Mouse (Mus musculus) limb, embryonic 14.5 days (tissue): ENCODE data around the gene Nacc2. TPM values are rescaled to one million over a fixed set of nuclear protein-coding genes. Genes with fewer than 3 reads are reported as not detected.
A peak's percentile ranks its signal among the peaks of the same experiment; 100 is the strongest.

ENCODE experiments used
- ATAC-seq: fragments of 200-750 bp; cut with Nextera tagmentation; 2 replicates; pipeline ENCODE4 v1.8.0; 2017; ENCODE audit warnings: low read depth, moderate number of reproducible peaks, moderate TSS enrichment; ENCODE audit not compliant: low FRiP score
- DNase-seq: peaks from one replicate; pipeline ENCODE4 v3.0.0-alpha.2; 2015; ENCODE audit warnings: low spot score
- H3K27ac ChIP-seq: fragments of 300-500 bp; sonication (generic); replicated peaks from 2 replicates; pipeline ENCODE4 v1.5.1; 2014; ENCODE audit warnings: low read depth, mild to moderate bottlenecking, low read length, moderate library complexity, mixed read lengths
- H3K27me3 ChIP-seq: fragments of 300-500 bp; sonication (generic); 2 replicates; pipeline ENCODE4 v1.6.1; 2014; ENCODE audit warnings: low read length, mixed read lengths; ENCODE audit not compliant: control insufficient read depth, insufficient read depth
- H3K36me3 ChIP-seq: fragments of 300-500 bp; sonication (generic); 2 replicates; pipeline ENCODE4 v1.6.1; 2014; ENCODE audit warnings: mild to moderate bottlenecking, low read length, moderate library complexity, mixed read lengths; ENCODE audit not compliant: control insufficient read depth, insufficient read depth
- H3K4me1 ChIP-seq: fragments of 300-500 bp; sonication (generic); 2 replicates; pipeline ENCODE4 v1.6.1; 2014; ENCODE audit warnings: antibody characterized with exemption, low read length, mixed read lengths; ENCODE audit not compliant: control insufficient read depth, insufficient read depth
- H3K4me2 ChIP-seq: fragments of 300-500 bp; sonication (generic); replicated peaks from 2 replicates; pipeline ENCODE4 v1.6.1; 2014; ENCODE audit warnings: low read depth, mild to moderate bottlenecking, low read length, moderate library complexity; ENCODE audit not compliant: severe bottlenecking
- H3K4me3 ChIP-seq: fragments of 300-500 bp; sonication (generic); replicated peaks from 2 replicates; pipeline ENCODE4 v1.5.1; 2014; ENCODE audit warnings: low read length
- H3K9ac ChIP-seq: fragments of 300-500 bp; sonication (generic); 2 replicates; pipeline ENCODE4 v1.6.1; 2014; ENCODE audit warnings: mild to moderate bottlenecking, low read depth, low read length, moderate library complexity; ENCODE audit not compliant: severe bottlenecking
- H3K9me3 ChIP-seq: fragments of 300-500 bp; sonication (generic); 2 replicates; pipeline ENCODE4 v1.6.1; 2016; ENCODE audit warnings: low read length; ENCODE audit not compliant: control insufficient read depth
- POLR2A ChIP-seq: fragments of 200-500 bp; IDR thresholded peaks from 2 replicates; pipeline ENCODE4 v1.8.0; 2012; ENCODE audit warnings: inconsistent platforms, mild to moderate bottlenecking, moderate library complexity, borderline replicate concordance; ENCODE audit not compliant: insufficient read depth, insufficient read length; ENCODE audit errors: extremely low read depth
- WGBS: fragments of 180-500 bp; shearing (Covaris S2); extraction: QIAGEN DNeasy Blood & Tissue Kit; methylation state at CpG from one replicate; pipeline ENCODE4 v1.1.7; 2014; 5-methylcytosine and 5-hydroxymethylcytosine counted together
- polyA plus RNA-seq, 2 experiments: library from polyadenylated mRNA; depleted of rRNA in 1 of 2; stranded (reverse) in 1 of 2; unstranded in 1 of 2; fragments of >200 nt; fragmentation: Nextera tagmentation in 1 of 2; extraction: Ambion mirVana in 1 of 2; gene quantifications; 2 replicates each; pipeline versions ENCODE4 v1.2.1 to v1.2.3; 2012 to 2014

The Nacc2 gene
- polyA plus RNA-seq, 2 experiments, result 5.0 to 6.4 TPM

DNA sequence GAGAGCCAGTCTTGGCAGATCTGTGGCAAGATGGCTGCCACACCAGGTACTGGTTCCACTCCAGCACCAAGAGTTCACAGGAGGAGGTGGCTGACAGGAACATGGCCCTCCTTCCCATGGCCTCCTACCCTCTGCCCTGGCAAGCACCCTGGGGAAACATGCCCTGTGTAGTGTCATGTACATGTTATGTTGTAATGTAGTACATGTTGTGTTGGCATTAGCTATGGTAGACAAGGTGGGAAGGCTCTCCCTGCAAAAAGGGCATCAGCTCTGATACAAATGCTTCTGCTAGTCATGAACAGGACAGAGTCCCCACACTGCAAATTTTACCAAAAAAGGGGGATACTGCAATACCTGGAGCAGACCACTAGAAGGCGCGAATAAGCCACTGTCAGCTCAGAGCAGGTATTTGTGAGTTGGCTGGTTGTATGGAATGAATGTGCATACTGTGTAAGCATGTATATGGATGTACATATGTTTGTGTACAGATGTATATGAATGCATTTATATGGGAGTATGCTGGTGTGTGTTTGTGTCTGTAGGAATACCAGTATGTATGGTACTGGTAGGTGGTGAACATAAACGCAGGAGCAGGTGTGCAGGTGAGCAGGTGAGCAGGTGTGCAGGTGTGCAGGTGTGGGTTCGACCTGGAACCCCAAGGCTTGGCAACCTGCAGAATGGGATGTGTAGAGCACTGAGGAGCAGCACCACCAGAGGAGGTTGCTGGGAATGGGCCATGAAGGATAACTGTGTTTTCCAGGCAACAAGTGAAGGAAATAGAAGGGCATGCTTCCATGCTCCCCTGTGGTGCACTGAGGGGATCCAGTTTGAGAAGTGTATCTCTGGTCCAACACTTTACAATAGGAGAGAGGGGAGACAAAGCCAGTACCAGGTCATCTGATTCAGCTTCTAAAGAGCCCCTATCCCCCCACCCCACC is 98.6 kb downstream of the Nacc2 start:
- Histone ChIP-seq H3K27ac (no peak overlapping the region), H3K4me1 (peaks cover 8% of the 10 kb centered on the region), H3K36me3 (no peaks in the 10 kb centered on the region), H3K9ac (no peak overlapping the region), H3K4me2 (no peak overlapping the region), H3K9me3 (no peaks in the 10 kb centered on the region), H3K27me3 (no peaks in the 10 kb centered on the region), H3K4me3 (no peak overlapping the region)
- TF ChIP-seq POLR2A, result no peak
- WGBS, result 36% methylated on average over 4 of the region's 4 CpGs
- DNase-seq (peak; percentile 65), ATAC-seq (no peak)

DNA sequence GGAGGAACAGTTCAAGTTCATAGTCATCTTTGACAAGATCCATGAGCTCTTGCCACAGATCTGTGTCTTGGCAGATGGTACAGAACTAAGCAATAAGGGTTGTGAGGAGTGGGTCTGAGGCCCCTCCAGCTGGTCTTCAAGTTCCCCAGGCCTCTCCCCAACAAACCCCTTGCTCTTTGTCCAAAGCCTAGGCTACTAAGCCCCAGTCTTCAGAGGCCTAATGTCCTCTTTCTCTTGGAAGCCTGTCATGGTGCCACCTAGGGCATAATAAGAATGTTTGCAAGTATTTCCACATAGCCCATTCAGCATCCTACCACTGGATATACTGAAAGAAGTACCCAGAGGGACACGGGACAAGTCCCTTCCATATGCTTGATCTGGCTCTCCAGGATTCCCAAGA is 100.4 kb downstream of the Nacc2 start:
- Histone ChIP-seq H3K4me1 (peaks cover 8% of the 10 kb centered on the region), H3K9ac (no peak overlapping the region), H3K4me2 (no peak overlapping the region), H3K27me3 (no peaks in the 10 kb centered on the region), H3K4me3 (no peak overlapping the region), H3K9me3 (no peaks in the 10 kb centered on the region), H3K36me3 (no peaks in the 10 kb centered on the region), H3K27ac (no peak overlapping the region)
- 84% methylated on average over 1 of the region's 1 CpGs for WGBS
- no peak for TF ChIP-seq POLR2A
- ATAC-seq (no peak), DNase-seq (no peak)

DNA sequence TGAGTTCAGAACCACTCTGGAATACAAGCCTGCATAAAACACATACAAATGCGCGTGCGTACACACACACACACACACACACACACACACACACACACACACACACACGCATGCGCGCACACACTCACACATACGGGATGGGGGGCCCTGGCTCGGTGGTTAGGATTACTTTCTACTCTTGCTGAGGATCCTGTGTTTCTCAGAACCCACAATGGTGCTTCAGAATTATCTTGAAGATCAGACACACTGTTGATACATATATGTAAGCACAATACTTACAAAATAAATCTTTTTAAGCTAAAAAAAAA is 100.8 kb downstream of the Nacc2 start:
- Histone ChIP-seq H3K27me3 (no peaks in the 10 kb centered on the region), H3K4me2 (no peak overlapping the region), H3K4me3 (no peak overlapping the region), H3K4me1 (peaks cover 8% of the 10 kb centered on the region), H3K9ac (no peak overlapping the region), H3K9me3 (no peaks in the 10 kb centered on the region), H3K36me3 (no peaks in the 10 kb centered on the region), H3K27ac (no peak overlapping the region)
- TF ChIP-seq POLR2A, result no peak
- DNase-seq (no peak), ATAC-seq (no peak)
- 79% methylated on average over 8 of the region's 8 CpGs for WGBS

DNA sequence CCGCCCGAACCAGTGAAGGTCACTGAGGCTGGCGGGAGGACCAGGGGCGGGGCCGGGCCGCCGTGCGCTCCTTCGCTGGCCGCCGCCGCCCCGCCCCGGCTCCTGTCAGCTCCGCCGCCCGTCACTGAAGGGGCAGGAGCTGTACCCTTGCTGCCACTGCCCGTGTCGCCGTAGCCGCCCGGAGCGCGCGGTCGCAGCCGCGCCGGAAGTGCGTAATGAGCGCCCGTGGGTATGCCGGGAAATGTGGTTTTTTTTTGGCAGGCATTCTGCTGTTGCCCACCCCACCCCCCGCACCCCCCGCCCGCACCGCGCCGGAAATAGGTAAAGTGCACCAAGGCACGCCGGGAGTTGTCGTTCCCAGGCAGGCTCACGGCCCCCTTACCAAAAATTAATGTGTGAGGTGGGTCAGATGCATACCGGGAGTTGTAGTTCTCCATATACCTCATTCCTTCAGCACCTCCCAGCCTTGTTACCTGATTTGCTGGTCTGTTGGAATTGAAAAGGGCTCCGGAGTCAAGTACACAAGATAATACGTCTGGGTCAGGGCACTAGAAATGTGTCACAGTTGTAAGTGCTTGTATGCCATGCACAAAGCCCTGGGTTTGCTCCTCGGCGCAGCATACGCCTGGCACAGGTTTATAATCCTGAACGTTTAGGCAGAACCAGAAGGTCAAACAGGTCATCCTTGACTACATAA is 101.3 kb downstream of the Nacc2 start, which contains the start of gene Ubac1:
TSS of gene Ubac1 (minus strand) at position 187 of the 697 bp plus-strand sequence.
- Histone ChIP-seq H3K9me3 (no peaks in the 10 kb centered on the region), H3K4me3 (peak within 1 kb of the TSS; percentile 78), H3K27ac (peak within 1 kb of the TSS; percentile 75), H3K4me1 (peaks cover 8% of the 10 kb centered on the region), H3K9ac (peak within 1 kb of the TSS; percentile 79), H3K4me2 (peak within 1 kb of the TSS; percentile 60), H3K27me3 (no peaks in the 10 kb centered on the region), H3K36me3 (no peaks in the 10 kb centered on the region)
- TF ChIP-seq POLR2A, result 0 out of 2 replicates have a peak, but pooled peaks have one; percentile 43
- WGBS, result 6% methylated on average over 46 of the region's 50 CpGs
- peak; percentile 95 for DNase-seq
- peak; percentile 92 for ATAC-seq

DNA sequence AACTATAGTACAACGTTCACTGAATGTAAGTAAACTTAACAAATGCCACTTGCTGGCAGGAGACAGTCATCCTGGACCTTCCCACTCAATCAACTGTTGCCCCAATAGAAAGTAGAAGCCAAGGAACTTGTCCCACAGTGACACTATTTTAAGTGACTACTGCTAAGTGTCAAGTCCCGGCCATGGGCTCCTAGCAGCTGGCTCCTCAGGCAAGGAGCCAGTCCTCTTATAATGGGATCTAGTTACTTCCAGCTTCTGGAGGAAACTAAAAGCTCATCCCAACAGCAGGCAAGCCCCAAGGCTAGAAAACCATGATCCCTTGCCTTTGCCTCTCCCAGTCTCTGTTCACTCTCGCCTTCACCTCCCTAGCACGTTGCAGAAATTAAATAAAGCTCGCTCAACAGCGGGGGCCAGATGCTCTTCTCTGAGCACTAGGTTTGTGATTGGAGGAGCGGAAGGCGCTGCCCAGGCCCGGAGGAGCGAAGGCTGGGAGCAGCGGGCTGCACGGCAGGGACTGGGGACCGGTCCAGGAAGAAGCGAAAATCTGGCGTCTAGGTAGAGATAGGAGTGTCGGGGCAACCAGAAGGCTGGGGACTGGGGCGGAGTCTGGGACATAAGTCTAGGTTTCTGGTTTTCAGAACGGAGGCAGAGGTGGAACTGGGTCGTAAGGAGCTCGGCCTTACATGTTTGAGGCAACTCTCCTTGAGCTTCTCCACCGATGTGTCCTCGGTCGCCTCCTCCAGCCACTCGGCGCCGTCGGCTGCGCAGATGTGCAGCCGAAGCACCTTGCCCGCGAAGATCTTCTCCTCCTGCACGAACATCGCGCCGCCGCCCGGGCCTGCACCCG is 102.1 kb downstream of the Nacc2 start:
- Histone ChIP-seq H3K36me3 (peaks cover 6% of the 10 kb centered on the region; the same call in 1 of the 2 replicates), H3K9ac (peak overlapping the region; percentile 79), H3K4me2 (peak overlapping the region; percentile 60), H3K27ac (peak overlapping the region; percentile 75), H3K4me3 (peak overlapping the region; percentile 78), H3K27me3 (no peaks in the 10 kb centered on the region), H3K9me3 (no peaks in the 10 kb centered on the region), H3K4me1 (peaks cover 8% of the 10 kb centered on the region)
- no peak for TF ChIP-seq POLR2A
- ATAC-seq, result peak; percentile 11
- WGBS, result 2% methylated on average over 31 of the region's 38 CpGs
- peak; percentile 34 for DNase-seq
